Mouse (Mus musculus) bone marrow macrophage, adult 2 months (primary cell): Measurements from ENCODE around the gene Cbfa2t2.

Experiments
- CTCF ChIP-seq: IDR thresholded peaks from 2 replicates; pipeline ENCODE4 v1.5.1; 2012; ENCODE audit warnings: low read depth, mild to moderate bottlenecking, low read length, moderate library complexity
- POLR2A ChIP-seq: IDR thresholded peaks from 2 replicates; pipeline ENCODE4 v1.6.1; 2012; ENCODE audit warnings: mild to moderate bottlenecking, low read depth, low read length, borderline replicate concordance

- TF ChIP-seq CTCF (no peak), POLR2A (no peak)
Measured at GRCm38 (mm10) chr2:154475062-154475349, 38.7 kb downstream of the Cbfa2t2 start.
